Mouse (Mus musculus) MEL-GATA-1-ER (cell line): ENCODE measurements around the gene Tbc1d2b.

Source experiments
- DNase-seq: peaks from one replicate; pipeline ENCODE4 v3.0.0-alpha.2; 2012; ENCODE audit warnings: low read depth; ENCODE audit errors: extremely low read depth

Tbc1d2b gene

GRCm38 (mm10) chr9:90270193-90270943, at the start of gene Tbc1d2b:
Gene Tbc1d2b (minus strand): TSS chr9:90270804.
- no peak for DNase-seq

- DNase-seq: no peak
These were observed 45.7 kb upstream of the Tbc1d2b start for GRCm38 (mm10) chr9:90316300-90316699.

- DNase-seq: no peak
These were observed 45.1 kb upstream of the Tbc1d2b start for GRCm38 (mm10) chr9:90315662-90316061.

GRCm38 (mm10) chr9:90304254-90304653, 33.6 kb upstream of the Tbc1d2b start:
- no peak for DNase-seq

- DNase-seq: no peak
These were observed 32.7 kb upstream of the Tbc1d2b start for GRCm38 (mm10) chr9:90303101-90303835.

- DNase-seq: no peak
These were observed 32.1 kb upstream of the Tbc1d2b start for GRCm38 (mm10) chr9:90302670-90303069.

GRCm38 (mm10) chr9:90301081-90301688, 30.6 kb upstream of the Tbc1d2b start:
- DNase-seq: no peak

GRCm38 (mm10) chr9:90297637-90298036, 27.0 kb upstream of the Tbc1d2b start:
- DNase-seq: no peak

- DNase-seq: no peak
These were observed 23.2 kb upstream of the Tbc1d2b start for GRCm38 (mm10) chr9:90293641-90294398.

- no peak for DNase-seq
These were observed 7.8 kb upstream of the Tbc1d2b start for GRCm38 (mm10) chr9:90278397-90278796.

- DNase-seq: no peak
These were observed 7.3 kb upstream of the Tbc1d2b start for GRCm38 (mm10) chr9:90277884-90278283.

- DNase-seq: no peak
These were observed 6.2 kb upstream of the Tbc1d2b start for GRCm38 (mm10) chr9:90276779-90277178.

GRCm38 (mm10) chr9:90275906-90276305, 5.3 kb upstream of the Tbc1d2b start:
- no peak for DNase-seq

- no peak for DNase-seq
These were observed 4.9 kb upstream of the Tbc1d2b start for GRCm38 (mm10) chr9:90275500-90275899.

- no peak for DNase-seq
These were observed 3.9 kb upstream of the Tbc1d2b start for GRCm38 (mm10) chr9:90274516-90274915.

- no peak for DNase-seq
These were observed 1.7 kb upstream of the Tbc1d2b start for GRCm38 (mm10) chr9:90272346-90272745.

GRCm38 (mm10) chr9:90271541-90272090, 1.0 kb upstream of the Tbc1d2b start:
- DNase-seq: no peak

GRCm38 (mm10) chr9:90270944-90271295, 316 bp upstream of the Tbc1d2b start:
- no peak for DNase-seq

GRCm38 (mm10) chr9:90269011-90269681, 1.5 kb downstream of the Tbc1d2b start:
- DNase-seq: no peak

- DNase-seq: no peak
These were observed 3.7 kb downstream of the Tbc1d2b start for GRCm38 (mm10) chr9:90266926-90267325.

- no peak for DNase-seq
These were observed 4.5 kb downstream of the Tbc1d2b start for GRCm38 (mm10) chr9:90266059-90266458.
